Mouse (Mus musculus): ENCODE results near the gene Psmb9. TPM values are rescaled to one million over a fixed set of nuclear protein-coding genes. Genes with fewer than 3 reads are reported as not detected.

Psmb9 gene
- total RNA-seq, 2 experiments from 2014 or later, result 6.5 to 7.2 TPM

GRCm38 (mm10) chr17:34207866-34208265, 20.3 kb upstream of the Psmb9 start:
- intact Hi-C loops (cut with DNase I), result no loop called here
- peak in 1 of 2 experiments; percentile 0 for DNase-seq

- intact Hi-C loops (cut with DNase I), result no loop called here
- DNase-seq, result peak in 1 of 2 experiments; percentile 1
Measured at GRCm38 (mm10) chr17:34207456-34207855, 19.9 kb upstream of the Psmb9 start.

DNA sequence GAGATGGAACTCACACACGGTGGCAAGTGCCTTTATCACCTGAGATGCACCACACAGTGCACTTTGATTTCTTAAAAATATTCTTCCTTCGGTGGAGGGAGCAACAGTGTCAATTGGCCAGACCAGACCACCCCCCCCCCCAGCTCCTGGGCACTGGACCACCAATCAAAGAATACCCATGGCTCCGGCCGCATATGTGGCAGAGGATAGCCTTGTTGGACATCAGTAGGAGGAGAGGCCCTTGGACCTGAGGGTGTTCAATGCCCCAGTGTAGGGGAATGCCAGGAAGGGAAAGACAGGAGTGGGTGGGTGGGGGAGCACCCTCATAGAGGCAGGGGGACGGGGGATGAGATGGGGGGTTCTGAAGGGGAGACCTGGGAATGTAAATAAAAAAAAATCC, 19.2 kb upstream of the Psmb9 start:
- intact Hi-C loops (cut with DNase I), result no loop called here

DNA sequence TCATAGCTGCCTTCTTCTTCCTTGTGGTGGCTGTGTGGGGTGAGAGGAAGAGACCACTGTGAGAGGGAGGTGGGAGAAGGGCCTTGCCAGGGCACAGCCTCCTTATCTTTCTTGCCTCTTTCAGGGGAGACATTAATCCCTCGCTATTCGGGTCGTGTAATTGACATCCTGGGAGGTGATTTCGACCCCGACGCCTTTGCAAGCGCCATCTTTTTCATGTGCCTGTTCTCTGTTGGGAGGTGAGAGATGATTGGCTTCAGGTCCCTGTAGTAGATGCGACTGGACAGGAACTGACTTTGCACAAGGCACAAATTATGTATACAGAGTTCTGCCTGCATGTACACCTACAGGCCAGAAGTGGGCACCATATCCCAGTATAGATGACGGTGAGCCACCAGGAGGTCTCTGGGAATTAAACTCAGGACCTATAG, 18.2 kb upstream of the Psmb9 start:
- peak; percentile 2 to 40 for DNase-seq
- intact Hi-C loops (cut with DNase I), result loop anchor here (2.0 kb wide), 1 partner anchor 19 kb away; the partner anchor contains the start of genes Psmb9 and Tap1

More for the DNA sequence above, 19.2 kb upstream of the Psmb9 start:
- peak in 1 of 2 experiments; percentile 0 for DNase-seq

DNA sequence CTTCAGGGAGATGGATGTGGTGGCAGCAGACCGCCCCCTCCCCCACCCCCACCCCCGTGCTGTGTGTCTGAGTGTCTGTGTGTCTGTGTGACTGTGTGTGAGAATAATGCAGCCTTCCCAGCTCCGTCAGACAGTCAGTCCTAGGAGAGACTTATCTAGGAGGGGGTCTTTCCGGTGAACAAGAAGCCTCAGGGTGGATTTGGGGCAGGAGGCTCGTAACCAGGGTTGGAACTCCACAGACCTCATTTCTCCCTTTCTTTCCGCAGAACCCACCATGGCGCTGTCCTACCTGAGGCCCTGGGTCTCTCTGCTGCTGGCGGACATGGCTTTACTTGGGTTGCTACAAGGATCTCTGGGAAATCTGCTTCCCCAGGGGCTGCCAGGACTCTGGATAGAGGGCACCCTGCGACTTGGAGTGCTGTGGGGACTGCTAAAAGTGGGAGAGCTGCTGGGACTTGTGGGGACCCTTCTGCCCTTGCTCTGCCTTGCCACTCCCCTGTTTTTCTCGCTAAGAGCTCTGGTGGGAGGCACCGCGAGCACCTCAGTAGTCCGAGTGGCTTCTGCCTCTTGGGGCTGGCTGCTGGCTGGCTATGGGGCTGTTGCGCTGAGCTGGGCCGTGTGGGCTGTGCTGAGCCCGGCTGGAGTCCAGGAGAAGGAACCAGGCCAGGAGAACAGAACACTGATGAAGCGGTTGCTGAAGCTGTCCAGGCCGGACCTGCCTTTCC, 17.6 kb upstream of the Psmb9 start:
- intact Hi-C loops (cut with DNase I), result loop anchor here (2.0 kb wide), 1 partner anchor 18 kb away; the partner anchor contains the start of genes Psmb9 and Tap1
- DNase-seq, result peak; percentile 58 to 62

DNA sequence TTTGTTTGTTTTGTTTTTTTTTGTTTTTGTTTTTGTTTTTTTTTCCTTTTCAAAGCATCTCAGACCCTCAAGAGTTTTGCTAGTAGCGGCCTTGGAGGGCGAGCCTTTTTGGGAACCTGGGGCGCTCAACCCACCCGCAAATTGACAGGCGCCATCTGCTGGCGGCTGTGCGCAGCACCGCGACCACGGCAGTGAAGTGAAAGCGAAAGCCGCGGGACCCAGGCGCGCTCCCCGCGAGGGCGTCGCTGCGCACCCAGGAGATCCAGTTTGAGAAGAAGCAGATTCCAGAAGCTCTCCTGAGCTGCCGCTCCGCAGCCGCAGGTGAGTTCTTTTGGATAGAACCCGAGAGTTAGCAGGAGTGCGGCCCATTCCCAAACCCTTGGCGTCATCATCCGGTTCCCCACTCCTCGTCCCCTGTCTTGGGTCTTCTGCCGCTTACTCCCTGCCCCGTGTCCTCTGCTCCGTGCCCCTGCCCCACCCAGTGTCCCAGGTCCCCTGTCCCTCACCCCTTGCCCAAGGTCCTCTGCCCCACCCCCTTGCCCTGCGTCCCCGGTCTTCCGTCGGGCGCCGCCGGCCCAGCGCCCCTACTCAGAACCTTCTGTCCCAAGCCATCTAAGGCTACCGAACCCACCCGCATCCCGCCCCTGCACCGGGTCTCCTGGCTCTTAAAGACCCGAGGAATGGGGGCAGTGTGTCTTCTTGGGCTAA, 16.9 kb upstream of the Psmb9 start:
- DNase-seq, result peak; percentile 94 to 96
- intact Hi-C loops (cut with DNase I), result loop anchor here (1.0 to 5.0 kb wide), 3 partner anchors 18 to 34 kb away; partner anchors contain the start of genes H2-Ob, Psmb9 and Tap1

- DNase-seq, result no peak
- intact Hi-C loops (cut with DNase I), result loop anchor here (5.0 kb wide), 1 partner anchor 34 kb away; the partner anchor contains the start of gene H2-Ob
Measured at GRCm38 (mm10) chr17:34203444-34203843, 15.9 kb upstream of the Psmb9 start, which contains the start of gene Tap2. Tap2 (plus strand) TSS chr17:34203527.

DNA sequence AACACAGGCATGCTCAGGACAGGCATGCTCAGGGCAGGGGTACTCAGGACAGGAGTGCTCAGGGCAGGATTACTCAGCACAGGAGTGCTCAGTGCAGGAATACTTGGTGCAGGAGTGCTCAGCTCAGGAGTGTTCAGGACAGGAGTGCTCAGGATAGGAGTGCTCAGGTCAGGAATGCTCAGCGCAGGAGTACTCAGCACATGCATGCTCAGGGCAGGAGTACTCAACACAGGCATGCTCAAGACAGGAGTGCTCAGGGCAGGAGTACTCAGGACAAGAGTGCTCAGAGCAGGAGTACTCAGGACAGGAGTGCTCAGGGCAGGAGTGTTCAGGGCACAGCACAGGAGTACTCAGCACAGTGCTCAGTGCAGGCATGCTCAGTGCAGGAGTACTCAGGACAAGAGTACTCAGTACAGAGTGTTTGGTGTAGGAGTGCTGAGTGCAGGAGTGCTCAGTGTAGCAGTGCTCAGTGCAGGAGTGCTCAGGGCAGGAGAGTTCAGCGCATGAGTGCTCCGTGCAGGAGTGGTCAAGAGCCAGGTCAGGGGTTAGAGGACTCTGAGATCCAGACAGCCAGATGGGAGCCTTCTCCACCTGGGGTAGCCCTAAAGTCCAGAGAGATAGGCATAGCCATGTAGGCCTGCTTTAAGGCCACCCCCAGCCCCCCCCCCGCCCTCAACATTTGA, 15.3 kb upstream of the Psmb9 start:
- DNase-seq, result no peak
- intact Hi-C loops (cut with DNase I), result loop anchor here (5.0 kb wide), 1 partner anchor 34 kb away; the partner anchor contains the start of gene H2-Ob

GRCm38 (mm10) chr17:34201506-34202055, 14.0 kb upstream of the Psmb9 start:
- intact Hi-C loops (cut with DNase I), result loop anchor here (5.0 kb wide), 1 partner anchor 36 kb away; the partner anchor contains the start of gene H2-Ob
- DNase-seq, result no peak

- intact Hi-C loops (cut with DNase I), result loop anchor here (5.0 kb wide), 1 partner anchor 36 kb away; the partner anchor contains the start of gene H2-Ob
- no peak for DNase-seq
Measured at GRCm38 (mm10) chr17:34200772-34201505, 13.4 kb upstream of the Psmb9 start.

DNA sequence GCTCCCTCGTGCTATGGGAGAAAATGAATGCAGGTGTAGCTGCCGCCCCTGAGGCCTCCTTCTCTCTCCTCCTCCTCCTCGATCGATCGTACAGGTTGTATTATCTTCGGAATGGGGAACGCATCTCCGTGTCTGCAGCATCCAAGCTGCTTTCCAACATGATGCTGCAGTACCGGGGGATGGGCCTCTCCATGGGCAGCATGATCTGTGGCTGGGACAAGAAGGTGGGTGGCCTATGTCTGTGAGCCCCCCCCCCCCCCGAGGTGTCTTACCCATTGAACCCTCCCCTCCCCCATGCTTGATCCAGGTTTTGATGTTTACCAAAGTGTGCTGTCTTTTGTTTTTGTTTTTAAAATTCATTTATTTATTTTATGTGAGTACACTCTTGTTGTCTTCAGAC, 12.5 kb upstream of the Psmb9 start:
- intact Hi-C loops (cut with DNase I), result loop anchor here (5.0 kb wide), 1 partner anchor 37 kb away; the partner anchor contains the start of gene H2-Ob
- DNase-seq, result no peak

GRCm38 (mm10) chr17:34199050-34199619, 11.6 kb upstream of the Psmb9 start:
- DNase-seq, result no peak
- intact Hi-C loops (cut with DNase I), result no loop called here

DNA sequence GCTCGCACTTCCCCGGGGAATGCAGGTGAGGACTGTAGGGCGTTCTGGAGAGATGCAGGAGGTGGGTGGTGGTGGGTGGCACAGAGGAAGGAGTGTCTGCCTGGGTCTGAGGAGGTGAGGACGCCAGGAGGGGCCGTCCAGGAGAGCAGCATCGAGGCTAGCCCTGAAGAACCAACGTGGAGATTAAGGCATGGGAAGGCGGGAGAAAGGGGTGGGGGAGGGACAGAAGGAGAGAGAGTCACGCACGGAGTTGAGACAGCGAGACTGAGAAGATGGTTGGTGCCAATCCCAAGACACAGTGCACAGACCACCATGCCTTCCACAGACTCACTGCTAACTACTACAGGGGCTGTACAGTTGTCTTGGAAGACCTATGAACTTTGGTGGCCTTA, 11.0 kb upstream of the Psmb9 start:
- intact Hi-C loops (cut with DNase I), result no loop called here
- no peak for DNase-seq

GRCm38 (mm10) chr17:34197904-34198520, 10.4 kb upstream of the Psmb9 start:
- DNase-seq, result peak; percentile 51 to 61
- intact Hi-C loops (cut with DNase I), result no loop called here

- intact Hi-C loops (cut with DNase I), result no loop called here
- DNase-seq, result peak; percentile 89 to 93
Measured at GRCm38 (mm10) chr17:34196941-34197894, 9.7 kb upstream of the Psmb9 start, which contains the start of gene Psmb8. Psmb8 (plus strand) TSS chr17:34197721.

DNA sequence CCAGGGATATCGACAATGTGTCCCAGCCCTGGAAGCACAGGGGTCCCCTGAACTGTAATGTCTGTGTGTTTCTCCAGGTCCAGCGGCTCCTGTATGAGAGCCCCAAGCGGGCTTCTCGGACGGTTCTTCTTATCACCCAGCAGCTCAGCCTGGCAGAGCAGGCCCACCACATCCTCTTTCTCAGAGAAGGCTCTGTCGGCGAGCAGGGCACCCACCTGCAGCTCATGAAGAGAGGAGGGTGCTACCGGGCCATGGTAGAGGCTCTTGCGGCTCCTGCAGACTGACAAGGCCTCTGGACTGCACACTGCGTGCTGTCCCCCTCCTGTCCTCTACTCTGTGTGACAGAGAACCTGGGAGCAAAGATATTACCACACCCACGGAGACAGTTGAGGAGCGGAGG, 8.9 kb upstream of the Psmb9 start:
- no peak for DNase-seq
- intact Hi-C loops (cut with DNase I), result no loop called here

DNA sequence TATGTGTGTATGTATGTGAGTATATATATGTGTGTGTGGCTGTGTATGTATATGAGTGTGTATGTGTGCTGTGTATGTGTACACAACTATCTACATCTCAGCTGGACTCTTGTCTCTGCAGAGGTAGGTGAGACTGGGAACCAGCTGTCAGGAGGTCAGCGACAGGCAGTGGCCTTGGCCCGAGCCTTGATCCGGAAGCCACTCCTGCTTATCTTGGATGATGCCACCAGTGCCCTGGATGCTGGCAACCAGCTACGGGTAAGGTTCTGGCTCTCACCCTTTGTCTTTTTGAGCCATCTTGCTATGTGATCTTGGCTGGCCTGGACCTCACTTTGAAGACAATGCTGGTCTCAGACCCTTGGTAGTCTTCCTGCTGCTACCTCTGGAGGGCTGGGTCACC, 7.2 kb upstream of the Psmb9 start:
- no peak for DNase-seq
- intact Hi-C loops (cut with DNase I), result no loop called here

GRCm38 (mm10) chr17:34193468-34193867, 5.9 kb upstream of the Psmb9 start:
- DNase-seq, result no peak
- intact Hi-C loops (cut with DNase I), result no loop called here

All from heart, postnatal 14 days (tissue).